Mouse (Mus musculus) T-helper 1 cell (primary cell): ENCODE data around the gene Serpinb6d.

Experiments
- in situ Hi-C: fragments of 300-600 bp; cut with MboI, MseI; formaldehyde crosslinking; loops from one replicate; pipeline ENCODE4 v1.15.1; 2025; ENCODE audit warnings: high pct_unique_total_duplicates

Gene Serpinb6d

DNA sequence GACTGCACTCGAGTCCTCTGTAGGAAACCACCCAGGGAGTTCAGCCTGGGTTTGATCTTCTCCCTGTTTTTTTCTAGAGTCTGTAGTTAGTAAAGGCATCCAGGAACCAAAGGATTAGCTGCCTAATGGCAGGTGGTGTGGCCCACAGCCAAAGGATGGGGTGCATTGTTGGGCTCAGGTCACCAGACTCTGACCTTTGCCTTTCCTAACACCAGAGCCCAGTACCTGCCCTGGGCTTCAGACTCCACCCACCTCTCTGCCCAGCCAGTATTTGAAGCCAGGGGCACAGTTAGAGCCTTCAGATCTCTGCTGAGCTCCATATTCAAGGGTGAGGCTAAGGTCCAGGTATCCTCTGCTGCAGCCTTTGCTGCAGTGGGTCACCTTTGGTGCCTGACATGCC is at the start of gene Serpinb6d:
TSS of gene Serpinb6d (plus strand) at position 301 of the 400 bp plus-strand sequence.
- in situ Hi-C loops: no loop called here

DNA sequence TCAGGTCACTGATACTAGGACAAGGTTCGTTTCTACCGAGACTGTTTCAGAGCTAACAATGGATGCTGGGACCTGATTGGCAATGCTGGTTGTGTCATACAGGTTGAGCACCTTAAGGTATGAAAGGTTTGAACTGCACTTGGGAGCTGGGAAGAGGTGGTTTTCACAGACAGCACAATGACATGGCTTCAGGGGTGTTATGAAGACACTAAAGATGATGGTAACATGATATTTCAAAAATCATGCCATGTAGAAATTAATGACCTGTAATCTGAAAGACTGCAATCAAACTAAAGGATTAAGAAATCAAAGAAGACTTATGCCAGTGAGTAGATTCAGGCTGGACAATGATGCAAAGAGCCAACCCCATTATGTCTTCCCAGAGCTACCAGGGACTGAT is 38.3 kb upstream of the Serpinb6d start:
- in situ Hi-C loops: no loop called here

DNA sequence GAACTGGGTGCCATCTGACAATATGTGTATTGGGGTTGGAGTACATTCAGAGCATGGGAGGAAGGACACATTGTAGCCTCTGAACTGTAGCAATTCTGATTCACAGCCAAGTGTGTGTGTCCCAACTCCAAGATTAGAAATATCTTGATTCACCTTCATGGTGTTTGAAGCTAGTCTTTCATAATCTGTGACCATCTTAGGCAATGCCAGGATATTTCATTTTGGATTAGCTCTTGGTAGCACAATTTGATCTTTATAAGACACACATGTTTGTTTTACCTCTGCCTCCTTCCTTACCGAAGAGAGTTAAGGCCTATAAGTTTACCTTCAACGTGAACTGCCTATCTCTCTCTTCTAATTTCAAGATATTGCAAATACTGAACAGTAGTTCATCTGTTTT is 18.7 kb upstream of the Serpinb6d start:
- in situ Hi-C loops: loop anchor here (25.0 kb wide), 1 partner anchor 705 kb away; no protein-coding TSS in a partner anchor

DNA sequence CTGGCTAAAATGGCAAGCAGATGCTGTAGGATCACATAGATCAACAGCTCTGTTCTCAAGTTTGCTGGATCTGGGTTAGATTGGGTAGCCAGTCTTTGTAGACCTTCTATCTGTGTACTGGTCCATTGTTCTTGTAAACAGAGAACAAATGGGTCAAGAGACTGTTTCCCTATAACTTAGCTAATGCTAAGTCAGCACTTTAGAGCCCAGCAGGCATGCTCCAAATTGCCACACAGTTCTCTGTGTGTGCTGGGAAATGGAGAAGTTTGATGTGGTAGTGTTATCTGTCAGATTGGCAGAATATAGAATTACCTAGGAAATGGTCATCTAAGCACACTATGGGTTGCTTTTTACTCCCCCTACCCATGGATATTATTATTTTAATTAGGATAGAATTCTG is 1.3 kb downstream of the Serpinb6d start:
- in situ Hi-C loops: no loop called here

DNA sequence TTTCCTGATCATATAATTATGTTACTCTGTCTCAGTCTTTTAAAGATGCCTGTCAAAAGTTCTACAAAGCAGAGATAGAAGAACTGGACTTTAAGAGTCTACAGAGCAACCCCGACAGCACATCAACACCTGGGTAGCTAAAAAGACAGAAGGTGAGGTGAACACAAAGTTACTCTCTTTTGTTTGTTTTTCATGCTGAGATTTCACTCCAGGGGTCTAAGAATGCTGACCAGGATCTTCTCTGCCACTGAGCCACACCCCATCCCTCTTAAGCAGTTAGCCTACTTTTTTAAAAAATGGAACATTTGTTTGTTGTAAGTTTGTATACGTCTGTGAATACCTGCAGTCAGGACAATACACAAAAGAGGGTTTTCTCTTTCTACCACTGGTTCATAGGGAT is 59.1 kb downstream of the Serpinb6d start:
- in situ Hi-C loops: no loop called here
